Mouse (Mus musculus): ENCODE measurements around the gene Cnr1. TPM values are rescaled to one million over a fixed set of nuclear protein-coding genes. Genes with fewer than 3 reads are reported as not detected.

The Cnr1 gene
- polyA plus RNA-seq, 1 experiment from 2014 or later, result 0.25 TPM

DNA sequence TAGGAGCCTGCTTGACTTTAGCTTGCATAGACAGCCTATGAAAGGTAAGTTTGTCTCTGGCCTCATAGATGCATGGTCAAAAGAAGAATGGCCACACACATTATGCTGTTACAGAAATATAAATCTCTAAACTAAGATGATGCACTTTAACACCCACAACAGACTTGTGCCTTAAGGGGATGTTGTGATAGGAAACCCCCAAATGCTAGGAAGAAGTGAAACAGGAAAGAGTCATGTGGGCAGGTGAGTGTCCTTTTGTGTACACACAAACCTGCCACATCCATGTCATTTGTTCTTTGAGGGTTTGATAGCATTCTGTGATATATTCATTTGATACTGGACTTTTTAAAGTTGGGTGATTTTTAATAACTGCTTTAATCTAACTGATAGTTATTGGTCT, 72.0 kb downstream of the Cnr1 start:
- no peak for DNase-seq (ENCODE audit: low spot score)
- Histone ChIP-seq H3K36me3 (ENCODE audit: insufficient read depth, low read length) (no peaks in the 10 kb centered on the region), H3K9me3 (ENCODE audit: low read length) (no peaks in the 10 kb centered on the region), H3K9ac (replicated peaks; ENCODE audit: low read depth) (no peak overlapping the region), H3K27ac (ENCODE audit: low read length) (no peak overlapping the region), H3K4me2 (replicated peaks; ENCODE audit: low read depth, low read length) (no peak overlapping the region), H3K4me1 (ENCODE audit: insufficient read depth, low read depth, low read length) (no peaks in the 10 kb centered on the region), H3K4me3 (ENCODE audit: low read depth, low read length) (no peak overlapping the region), H3K27me3 (replicated peaks; ENCODE audit: insufficient read depth, low read length) (no peaks in the 10 kb centered on the region)
- no peak for ATAC-seq
- TF ChIP-seq CTCF (IDR thresholded peaks at IDR 0.05) (no peak), EP300 (IDR thresholded peaks at IDR 0.05) (no peak)

Other genes with a start within 250 kb of the Cnr1 start
- 0.62 and 0.86 TPM in 2 replicates for gene Spaca1, start 125.6 kb downstream of the Cnr1 start, polyA plus RNA-seq (2015; fragmentation: Nextera tagmentation; extraction: Ambion mirVana)

Data from lung, postnatal 0 days (tissue).